Mouse (Mus musculus): Measurements from ENCODE around the gene Nab1. TPM values are rescaled to one million over a fixed set of nuclear protein-coding genes. Genes with fewer than 3 reads are reported as not detected.

Nab1 gene
- polyA plus RNA-seq, 1 experiment, result 6.5 TPM

- Histone ChIP-seq H3K4me3 (ENCODE audit: low read depth, low read length) (no peak overlapping the region), H3K27ac (ENCODE audit: insufficient read depth, low read depth, low read length) (no peak overlapping the region), H3K27me3 (ENCODE audit: control insufficient read depth, insufficient read depth, low read length) (no peaks in the 10 kb centered on the region), H3K36me3 (ENCODE audit: control insufficient read depth, insufficient read depth, low read length) (peaks cover 14% of the 10 kb centered on the region), H3K4me1 (ENCODE audit: control insufficient read depth, insufficient read depth, insufficient read length, low read length) (no peaks in the 10 kb centered on the region)
- TF ChIP-seq POLR2A (IDR thresholded peaks at IDR 0.05; ENCODE audit: low read depth, low read length) (no peak), CTCF (IDR thresholded peaks at IDR 0.05; ENCODE audit: extremely low read depth, insufficient read length, insufficient replicate concordance, low read depth, low read length) (no peak)
- 30% methylated on average over 1 of the region's 1 CpGs for WGBS
Measured at GRCm38 (mm10) chr1:52474291-52474690, 26.2 kb downstream of the Nab1 start.

- Histone ChIP-seq H3K27me3 (ENCODE audit: control insufficient read depth, insufficient read depth, low read length) (no peaks in the 10 kb centered on the region), H3K27ac (ENCODE audit: insufficient read depth, low read depth, low read length) (no peak overlapping the region), H3K36me3 (ENCODE audit: control insufficient read depth, insufficient read depth, low read length) (peaks cover 14% of the 10 kb centered on the region), H3K4me3 (ENCODE audit: low read depth, low read length) (no peak overlapping the region), H3K4me1 (ENCODE audit: control insufficient read depth, insufficient read depth, insufficient read length, low read length) (no peaks in the 10 kb centered on the region)
- WGBS, result 78% methylated on average over 7 of the region's 7 CpGs
- TF ChIP-seq CTCF (IDR thresholded peaks at IDR 0.05; ENCODE audit: extremely low read depth, insufficient read length, insufficient replicate concordance, low read depth, low read length) (no peak), POLR2A (IDR thresholded peaks at IDR 0.05; ENCODE audit: low read depth, low read length) (no peak)
Measured at GRCm38 (mm10) chr1:52470811-52471489, 29.5 kb downstream of the Nab1 start.

GRCm38 (mm10) chr1:52470326-52470725 is 30.2 kb downstream of the Nab1 start:
- Histone ChIP-seq H3K4me3 (ENCODE audit: low read depth, low read length) (no peak overlapping the region), H3K4me1 (ENCODE audit: control insufficient read depth, insufficient read depth, insufficient read length, low read length) (no peaks in the 10 kb centered on the region), H3K27ac (ENCODE audit: insufficient read depth, low read depth, low read length) (no peak overlapping the region), H3K36me3 (ENCODE audit: control insufficient read depth, insufficient read depth, low read length) (peaks cover 17% of the 10 kb centered on the region), H3K27me3 (ENCODE audit: control insufficient read depth, insufficient read depth, low read length) (no peaks in the 10 kb centered on the region)
- WGBS, result 59% methylated on average over 4 of the region's 4 CpGs
- TF ChIP-seq CTCF (IDR thresholded peaks at IDR 0.05; ENCODE audit: extremely low read depth, insufficient read length, insufficient replicate concordance, low read depth, low read length) (no peak), POLR2A (IDR thresholded peaks at IDR 0.05; ENCODE audit: low read depth, low read length) (no peak)

GRCm38 (mm10) chr1:52466518-52467120 is 33.9 kb downstream of the Nab1 start:
- Histone ChIP-seq H3K4me1 (ENCODE audit: control insufficient read depth, insufficient read depth, insufficient read length, low read length) (no peaks in the 10 kb centered on the region), H3K27me3 (ENCODE audit: control insufficient read depth, insufficient read depth, low read length) (no peaks in the 10 kb centered on the region), H3K4me3 (ENCODE audit: low read depth, low read length) (no peak overlapping the region), H3K27ac (ENCODE audit: insufficient read depth, low read depth, low read length) (no peak overlapping the region), H3K36me3 (ENCODE audit: control insufficient read depth, insufficient read depth, low read length) (peaks cover 32% of the 10 kb centered on the region)
- 92% methylated on average over 8 of the region's 8 CpGs for WGBS
- TF ChIP-seq POLR2A (IDR thresholded peaks at IDR 0.05; ENCODE audit: low read depth, low read length) (no peak), CTCF (IDR thresholded peaks at IDR 0.05; ENCODE audit: extremely low read depth, insufficient read length, insufficient replicate concordance, low read depth, low read length) (no peak)

GRCm38 (mm10) chr1:52465830-52466229 is 34.6 kb downstream of the Nab1 start:
- no peaks in the 10 kb centered on the region for H3K27me3 ChIP-seq (ENCODE audit: control insufficient read depth, insufficient read depth, low read length)
- WGBS, result 88% methylated on average over 3 of the region's 3 CpGs
- no peak overlapping the region for H3K4me3 ChIP-seq (ENCODE audit: low read depth, low read length)
- H3K27ac ChIP-seq (ENCODE audit: insufficient read depth, low read depth, low read length), result no peak overlapping the region
- peaks cover 39% of the 10 kb centered on the region for H3K36me3 ChIP-seq (ENCODE audit: control insufficient read depth, insufficient read depth, low read length)
- TF ChIP-seq CTCF (IDR thresholded peaks at IDR 0.05; ENCODE audit: extremely low read depth, insufficient read length, insufficient replicate concordance, low read depth, low read length) (no peak), POLR2A (IDR thresholded peaks at IDR 0.05; ENCODE audit: low read depth, low read length) (no peak)
- H3K4me1 ChIP-seq (ENCODE audit: control insufficient read depth, insufficient read depth, insufficient read length, low read length), result no peaks in the 10 kb centered on the region

GRCm38 (mm10) chr1:52465264-52465663 is 35.2 kb downstream of the Nab1 start:
- H3K4me3 ChIP-seq (ENCODE audit: low read depth, low read length), result no peak overlapping the region
- peaks cover 40% of the 10 kb centered on the region for H3K36me3 ChIP-seq (ENCODE audit: control insufficient read depth, insufficient read depth, low read length)
- WGBS, result 95% methylated on average over 3 of the region's 3 CpGs
- H3K27me3 ChIP-seq (ENCODE audit: control insufficient read depth, insufficient read depth, low read length), result no peaks in the 10 kb centered on the region
- TF ChIP-seq CTCF (IDR thresholded peaks at IDR 0.05; ENCODE audit: extremely low read depth, insufficient read length, insufficient replicate concordance, low read depth, low read length), result no peak
- no peak for TF ChIP-seq POLR2A (IDR thresholded peaks at IDR 0.05; ENCODE audit: low read depth, low read length)
- H3K27ac ChIP-seq (ENCODE audit: insufficient read depth, low read depth, low read length), result no peak overlapping the region
- H3K4me1 ChIP-seq (ENCODE audit: control insufficient read depth, insufficient read depth, insufficient read length, low read length), result no peaks in the 10 kb centered on the region

- WGBS, result 82% methylated on average over 6 of the region's 6 CpGs
- Histone ChIP-seq H3K27ac (ENCODE audit: insufficient read depth, low read depth, low read length) (no peak overlapping the region), H3K27me3 (ENCODE audit: control insufficient read depth, insufficient read depth, low read length) (no peaks in the 10 kb centered on the region), H3K4me1 (ENCODE audit: control insufficient read depth, insufficient read depth, insufficient read length, low read length) (no peaks in the 10 kb centered on the region), H3K36me3 (ENCODE audit: control insufficient read depth, insufficient read depth, low read length) (peaks cover 36% of the 10 kb centered on the region), H3K4me3 (ENCODE audit: low read depth, low read length) (no peak overlapping the region)
- no peak for TF ChIP-seq CTCF (IDR thresholded peaks at IDR 0.05; ENCODE audit: extremely low read depth, insufficient read length, insufficient replicate concordance, low read depth, low read length)
- TF ChIP-seq POLR2A (IDR thresholded peaks at IDR 0.05; ENCODE audit: low read depth, low read length), result no peak
Measured at GRCm38 (mm10) chr1:52463305-52463704, 37.2 kb downstream of the Nab1 start.
